Mouse (Mus musculus): ENCODE measurements around the gene Polr2i.
"Not testable (repeated sequence)": the region's sequence is repeated elsewhere in the genome, so short reads cannot be mapped to it uniquely, and the experiment has no call there.

Polr2i gene

GRCm38 (mm10) chr7:30205383-30205782 lies 26.4 kb upstream of the Polr2i start:
- DNase-seq, result peak in 1 of 2 experiments; percentile 39

GRCm38 (mm10) chr7:30206364-30206763 lies 25.4 kb upstream of the Polr2i start:
- DNase-seq, result not testable (repeated sequence)

- DNase-seq, result no peak
Observed at GRCm38 (mm10) chr7:30211025-30211424, 20.7 kb upstream of the Polr2i start.

GRCm38 (mm10) chr7:30213881-30214280 lies 17.9 kb upstream of the Polr2i start:
- no peak for DNase-seq

GRCm38 (mm10) chr7:30215875-30216274 lies 15.9 kb upstream of the Polr2i start:
- DNase-seq, result no peak

GRCm38 (mm10) chr7:30216723-30217151 lies 15.0 kb upstream of the Polr2i start:
- DNase-seq, result peak; percentile 61 to 65

- DNase-seq, result no peak
Observed at GRCm38 (mm10) chr7:30217277-30217676, 14.5 kb upstream of the Polr2i start.

GRCm38 (mm10) chr7:30219293-30220007 lies 12.3 kb upstream of the Polr2i start:
- peak; percentile 51 to 57 for DNase-seq

GRCm38 (mm10) chr7:30220008-30220356 lies 11.8 kb upstream of the Polr2i start:
- no peak for DNase-seq

GRCm38 (mm10) chr7:30221433-30221832 lies 10.3 kb upstream of the Polr2i start:
- no peak for DNase-seq

GRCm38 (mm10) chr7:30222205-30222604 lies 9.5 kb upstream of the Polr2i start:
- DNase-seq, result no peak

GRCm38 (mm10) chr7:30224206-30224605 lies 7.5 kb upstream of the Polr2i start:
- no peak for DNase-seq

- no peak for DNase-seq
Observed at GRCm38 (mm10) chr7:30231328-30231668, 450 bp upstream of the Polr2i start.

- DNase-seq, result peak; percentile 58 to 64
Observed at GRCm38 (mm10) chr7:30232631-30233148, 942 bp downstream of the Polr2i start.

GRCm38 (mm10) chr7:30233387-30233786 lies 1.6 kb downstream of the Polr2i start:
- peak in 1 of 2 experiments; percentile 23 for DNase-seq

GRCm38 (mm10) chr7:30234276-30234858 lies 2.6 kb downstream of the Polr2i start:
- DNase-seq, result no peak

GRCm38 (mm10) chr7:30235091-30235490 lies 3.3 kb downstream of the Polr2i start:
- DNase-seq, result no peak

- DNase-seq, result no peak
Observed at GRCm38 (mm10) chr7:30235625-30236024, 3.9 kb downstream of the Polr2i start, which contains the start of gene Ovol3. Gene Ovol3, minus strand, starts transcription at chr7:30235725.

- DNase-seq, result not testable (repeated sequence)
Observed at GRCm38 (mm10) chr7:30237374-30237773, 5.6 kb downstream of the Polr2i start.

- DNase-seq, result no peak
Observed at GRCm38 (mm10) chr7:30251956-30252954, 20.5 kb downstream of the Polr2i start.

- DNase-seq, result no peak
Observed at GRCm38 (mm10) chr7:30265041-30265440, 33.3 kb downstream of the Polr2i start.

- no peak for DNase-seq
Observed at GRCm38 (mm10) chr7:30265531-30265930, 33.8 kb downstream of the Polr2i start.

GRCm38 (mm10) chr7:30265935-30266334 lies 34.2 kb downstream of the Polr2i start:
- no peak for DNase-seq
